17 mouse cellular contexts compared by ENCODE assay signal in the genomic region with DNA sequence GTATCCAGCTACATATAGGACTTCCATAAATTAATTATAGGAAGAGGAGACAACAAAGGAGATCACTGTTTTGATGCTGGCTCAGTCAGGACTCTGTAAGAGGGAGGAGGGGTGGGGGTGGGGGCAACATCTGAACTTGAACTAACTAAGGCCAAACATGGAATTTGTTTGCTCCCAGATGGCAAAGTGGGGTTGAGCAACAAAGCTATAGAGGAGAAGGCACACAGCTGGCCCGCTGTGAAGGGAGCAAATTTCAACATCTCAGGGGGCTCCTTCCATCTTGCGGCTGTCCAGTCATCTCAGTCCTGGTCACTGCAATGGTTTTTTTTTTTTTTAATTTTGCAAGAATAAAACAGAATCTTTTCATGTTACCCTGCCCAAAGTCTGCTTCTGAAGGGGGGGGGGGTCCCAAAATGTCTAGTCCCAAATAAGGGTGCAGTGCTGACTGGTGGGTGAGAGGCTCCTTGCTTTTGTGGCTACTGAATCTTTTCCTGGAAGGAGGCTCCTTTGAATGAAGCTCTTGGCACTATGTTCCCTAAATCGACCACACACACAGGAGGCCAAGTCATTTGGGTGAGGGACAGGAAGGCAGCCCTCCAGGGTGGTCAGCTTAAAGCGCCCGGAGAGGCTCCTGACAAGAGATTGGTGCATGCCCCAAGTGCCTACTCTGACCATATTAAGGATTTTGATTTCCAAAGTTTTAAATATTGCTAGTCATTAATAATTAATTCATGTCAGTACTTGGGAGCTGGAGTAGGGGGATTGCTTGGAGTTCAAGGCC. TPM values are rescaled to one million over a fixed set of nuclear protein-coding genes. Genes with fewer than 3 reads are reported as not detected.
DNase-seq lines count a peak whose midpoint lies in the region; ATAC-seq lines count a peak whose summit lies in the region.
"Had no signal": no experiment of that assay in that cellular context is flagged by ENCODE, and none has a peak within 500 bp of the region (broad histone marks: within the 10 kb centered on the region; RNA-seq: fewer than 3 reads in every experiment).

No protein-coding gene starts in this region.

- intact Hi-C loops in left cerebral cortex, postnatal 25 days (cut with DNase I): no loop called here

- ATAC-seq in kidney, embryonic 15.5 days (replicated peaks; ENCODE audit: low FRiP score): no peak
- no peak for ATAC-seq in kidney, embryonic 14.5 days (ENCODE audit: low FRiP score, low TSS enrichment)
- peak; percentile 90 for ATAC-seq in lung, embryonic 15.5 days (ENCODE audit: borderline replicate concordance, extremely low read depth, low FRiP score, low TSS enrichment)
- no peak for ATAC-seq in inflammation-experienced regulatory T-cells, adult 6 months
- ATAC-seq: liver, embryonic 12.5 days had no signal

- no peak overlapping the region for H3K9ac ChIP-seq in kidney, embryonic 15.5 days
- no peak overlapping the region for H3K9ac ChIP-seq in kidney, embryonic 14.5 days (ENCODE audit: low read depth, low read length)
- no peak overlapping the region for H3K9ac ChIP-seq in lung, embryonic 15.5 days
- H3K9ac ChIP-seq: liver, embryonic 12.5 days had no signal

- DNase-seq in NIH3T3 (ENCODE audit: low read depth): peak; percentile 46
- DNase-seq in lung, postnatal 4 days: peak; percentile 40 to 80
- no peak for DNase-seq in right cerebral cortex, adult 18-20 months
- no peak for DNase-seq in left cerebral cortex, postnatal 25 days (ENCODE audit: low spot score in 2 of 2)
- DNase-seq: cerebellum, adult 2 months; gastrocnemius, postnatal 10 days; kidney, postnatal 36 days; layer of hippocampus, adult 9-11 months; midbrain, embryonic 14.5 days had no signal

- H3K36me3 ChIP-seq in kidney, embryonic 15.5 days: no peaks in the 10 kb centered on the region
- no peaks in the 10 kb centered on the region for H3K36me3 ChIP-seq in kidney, embryonic 14.5 days (ENCODE audit: control insufficient read depth, insufficient read depth, low read length)
- H3K36me3 ChIP-seq in lung, embryonic 15.5 days: no peaks in the 10 kb centered on the region
- H3K36me3 ChIP-seq: hindbrain, embryonic 10.5 days; liver, embryonic 12.5 days had no signal

- WGBS in kidney, embryonic 15.5 days: 69% methylated on average over 5 of the region's 5 CpGs
- 70% methylated on average over 5 of the region's 5 CpGs for WGBS in kidney, embryonic 14.5 days
- 45% methylated on average over 5 of the region's 5 CpGs for WGBS in lung, embryonic 15.5 days

- no peaks in the 10 kb centered on the region for H3K4me1 ChIP-seq in kidney, embryonic 15.5 days
- no peaks in the 10 kb centered on the region for H3K4me1 ChIP-seq in kidney, embryonic 14.5 days (ENCODE audit: control insufficient read depth, insufficient read depth, low read length)
- H3K4me1 ChIP-seq in lung, embryonic 15.5 days: 0 out of 2 replicates have a peak, but pooled peaks cover 6% of the 10 kb centered on the region
- H3K4me1 ChIP-seq: liver, embryonic 12.5 days had no signal

- no peaks in the 10 kb centered on the region for H3K9me3 ChIP-seq in kidney, embryonic 15.5 days (replicated peaks)
- H3K9me3 ChIP-seq in kidney, embryonic 14.5 days (ENCODE audit: control insufficient read depth, low read length): no peaks in the 10 kb centered on the region
- no peaks in the 10 kb centered on the region for H3K9me3 ChIP-seq in lung, embryonic 15.5 days
- H3K9me3 ChIP-seq: hindbrain, embryonic 10.5 days; liver, embryonic 12.5 days had no signal

- H3K27me3 ChIP-seq in kidney, embryonic 15.5 days: no peaks in the 10 kb centered on the region
- no peaks in the 10 kb centered on the region for H3K27me3 ChIP-seq in kidney, embryonic 14.5 days (ENCODE audit: control insufficient read depth, insufficient read depth, low read length)
- H3K27me3 ChIP-seq in lung, embryonic 15.5 days: no peaks in the 10 kb centered on the region
- H3K27me3 ChIP-seq: CH12.LX; liver, embryonic 12.5 days had no signal

- no peak overlapping the region for H3K4me2 ChIP-seq in kidney, embryonic 15.5 days
- H3K4me2 ChIP-seq in kidney, embryonic 14.5 days (replicated peaks; ENCODE audit: low read depth, low read length): no peak overlapping the region
- no peak overlapping the region for H3K4me2 ChIP-seq in lung, embryonic 15.5 days
- H3K4me2 ChIP-seq: liver, embryonic 12.5 days had no signal

- H3K4me3 ChIP-seq in kidney, embryonic 15.5 days (replicated peaks): no peak overlapping the region
- H3K4me3 ChIP-seq in kidney, embryonic 14.5 days (ENCODE audit: low read length): no peak overlapping the region
- no peak overlapping the region for H3K4me3 ChIP-seq in lung, embryonic 15.5 days
- H3K4me3 ChIP-seq: hindbrain, embryonic 10.5 days; liver, embryonic 12.5 days; myocyte had no signal

- H3K27ac ChIP-seq in kidney, embryonic 15.5 days: peak overlapping the region; percentile 48; the same call in 1 of the 2 replicates
- H3K27ac ChIP-seq in kidney, embryonic 14.5 days (ENCODE audit: low read depth, low read length): no peak overlapping the region
- peak overlapping the region; percentile 84 for H3K27ac ChIP-seq in lung, embryonic 15.5 days
- H3K27ac ChIP-seq: hindbrain, embryonic 10.5 days; liver, embryonic 12.5 days had no signal

RNA-seq across cellular contexts. Expression of gene Akap12, which starts 26.2 kb away (rescaled TPM):
- 78.0 and 94.1 TPM in 2 replicates for polyA plus RNA-seq in kidney, embryonic 15.5 days (2015; fragmentation: Nextera tagmentation; extraction: Ambion mirVana)
- 49.1 and 70.7 TPM in 2 replicates for polyA plus RNA-seq in kidney, embryonic 14.5 days (2014; fragmentation: Nextera tagmentation; extraction: Ambion mirVana)
- 67.0 and 71.5 TPM in 2 replicates for polyA plus RNA-seq in lung, embryonic 15.5 days (2015; fragmentation: Nextera tagmentation; extraction: Ambion mirVana)
- 1 to 10 TPM; 7.4 to 7.8 (median 7.6) TPM for polyA plus RNA-seq in inflammation-experienced regulatory T-cells, adult 6 months (2017; shearing (Covaris generic))
- total RNA-seq in left cerebral cortex, postnatal 25 days (2021): 10 to 100 TPM; 13.2 to 15.1 TPM

Comparison
In these comparisons a context has a peak if more than half of its experiments do, and no peak if none do; other contexts are left out.
1. DNase-seq: peak in NIH3T3 (single experiment) and lung, postnatal 4 days (2 of 2); none in right cerebral cortex, adult 18-20 months (single experiment) and left cerebral cortex, postnatal 25 days (0 of 2).